Mouse (Mus musculus) spleen, postnatal 4 days (tissue): ENCODE measurements at regions not wholly inside any gene's neighbourhood (a gene's known extent, or its start where the extent isn't known, plus 50 kb on each side); places are given as distances from the start of the nearest gene placed in this dataset.

Experiments used
- DNase-seq, 2 experiments: peaks; one replicate each; pipeline ENCODE4 v3.0.0; 2022; ENCODE audit warnings: low spot score in 2 of 2

DNA sequence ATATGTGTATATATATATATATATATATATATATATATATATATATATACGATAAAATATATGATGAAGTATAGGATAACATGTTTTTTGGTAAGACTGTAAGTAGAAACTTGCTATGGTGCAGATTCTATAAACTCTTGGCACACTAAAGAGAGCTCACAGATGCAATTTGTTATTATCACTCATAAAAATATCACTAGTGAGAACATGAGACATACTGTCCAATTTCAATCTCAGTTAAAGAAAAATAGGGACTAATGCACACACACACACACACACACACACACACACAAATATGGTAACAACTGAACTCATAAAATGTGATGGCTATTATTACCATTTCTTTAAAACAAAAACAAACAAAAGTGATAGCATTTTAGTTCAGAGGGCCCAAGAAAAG, 292.0 kb downstream of the Cd47 start:
- no peak for DNase-seq

DNA sequence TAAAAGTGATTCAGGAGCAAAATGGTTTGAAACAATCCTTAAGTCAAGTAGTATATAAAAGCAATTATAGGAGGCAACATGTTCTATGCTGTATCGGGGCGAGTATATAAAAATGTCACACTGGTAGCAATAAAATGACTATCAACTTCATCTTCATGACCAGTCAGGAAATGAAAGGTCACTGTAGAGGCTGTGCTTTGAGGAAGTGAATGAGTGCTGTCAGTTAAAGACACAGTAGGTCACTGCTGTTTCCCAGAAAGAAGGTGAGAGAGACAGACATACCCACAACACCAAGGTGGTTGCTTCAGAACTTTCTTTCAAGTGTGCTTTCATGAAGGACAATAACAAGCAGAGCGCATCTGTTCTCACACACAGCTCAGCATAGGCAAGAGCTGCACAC, 292.4 kb downstream of the Cd47 start:
- DNase-seq: no peak

DNA sequence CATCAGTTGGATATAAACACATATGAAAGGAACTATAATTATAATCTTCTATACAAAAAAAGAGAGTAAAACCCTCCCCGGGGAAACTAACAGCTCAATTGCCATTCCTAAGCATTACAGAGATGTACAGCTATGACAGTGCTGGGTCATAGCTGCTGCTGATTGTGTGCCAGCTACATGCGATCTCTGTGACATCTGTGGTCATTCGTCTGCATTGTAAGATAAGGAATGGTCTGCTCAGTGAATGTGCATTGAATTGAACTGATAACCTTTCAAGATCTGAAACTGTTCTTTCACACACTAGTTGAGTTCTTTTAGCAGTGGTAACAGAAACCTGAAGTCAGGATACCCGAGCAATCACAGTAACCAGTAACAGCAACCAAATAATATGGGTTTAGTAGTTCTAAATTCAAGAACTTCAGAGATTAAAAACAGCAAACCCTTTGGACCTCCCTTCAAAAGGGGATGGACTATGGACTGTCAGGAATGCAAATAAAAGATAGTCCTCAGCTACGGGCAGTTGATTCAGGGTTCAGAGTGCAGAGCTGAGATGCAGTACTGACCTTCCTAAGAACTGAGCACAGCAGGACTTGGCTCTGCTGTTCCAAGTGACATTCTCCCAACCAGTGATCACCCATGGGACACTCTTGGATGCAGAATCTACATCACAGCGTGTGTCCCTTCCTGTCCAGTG, 295.7 kb downstream of the Cd47 start:
- DNase-seq: peak in 1 of 2 experiments; percentile 13

DNA sequence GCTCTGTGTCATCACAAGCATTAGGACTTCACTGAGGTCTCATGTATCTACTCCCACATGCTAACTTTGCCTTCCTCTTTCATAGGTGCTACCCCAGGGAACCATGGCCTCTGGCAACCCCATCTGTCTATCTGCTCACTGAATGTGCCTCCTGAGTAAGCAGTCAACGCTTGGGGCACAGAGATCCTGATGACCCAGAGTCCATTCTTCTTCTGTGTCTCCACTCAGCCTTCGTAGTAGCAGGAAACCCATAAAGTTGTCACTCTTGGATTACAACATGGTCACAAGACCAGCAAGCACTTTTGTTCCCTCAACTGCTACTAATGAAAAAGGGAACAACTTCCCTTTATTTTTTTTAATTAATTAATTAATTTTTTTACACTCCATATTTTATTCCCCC, 296.2 kb downstream of the Cd47 start:
- no peak for DNase-seq

DNA sequence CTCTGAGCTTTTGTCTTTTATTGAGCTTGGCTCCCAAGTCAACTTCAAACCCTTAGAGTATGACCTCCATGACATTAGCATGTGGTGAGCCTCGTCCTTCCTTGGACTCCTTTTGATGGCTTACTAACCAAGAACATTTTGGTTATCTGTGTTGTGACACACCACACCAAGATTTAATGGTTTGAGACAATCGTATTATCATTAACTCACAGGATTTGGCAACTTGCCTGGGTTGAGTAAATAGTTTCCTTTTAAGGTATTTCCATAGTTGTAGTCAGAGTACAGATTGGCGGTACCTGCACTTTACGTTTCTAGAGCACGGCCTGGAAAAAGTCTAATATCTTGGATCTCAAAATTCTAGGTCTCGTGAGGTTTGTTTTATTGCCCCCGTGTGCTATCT, 303.0 kb downstream of the Cd47 start:
- DNase-seq: no peak

DNA sequence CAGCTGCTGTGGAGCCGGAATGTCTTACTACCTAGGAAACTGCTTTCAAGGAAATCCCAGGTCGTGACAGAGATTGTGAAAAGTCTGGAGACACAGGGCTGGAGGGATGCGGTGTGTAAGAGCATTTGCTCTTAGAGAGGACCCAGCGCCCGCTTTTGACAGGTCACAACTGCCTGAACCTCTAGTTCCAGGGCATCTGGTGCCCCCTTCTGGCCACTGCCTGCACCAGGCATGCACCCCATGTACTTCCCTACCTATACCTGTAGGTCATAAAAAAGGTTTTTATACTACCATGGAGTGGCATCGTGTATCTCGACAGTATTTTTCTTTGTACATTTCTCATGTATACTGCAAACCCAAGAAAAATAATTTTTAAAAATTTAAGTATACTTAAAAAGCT, 314.0 kb downstream of the Bbx start:
- DNase-seq: peak; percentile 15 to 61

DNA sequence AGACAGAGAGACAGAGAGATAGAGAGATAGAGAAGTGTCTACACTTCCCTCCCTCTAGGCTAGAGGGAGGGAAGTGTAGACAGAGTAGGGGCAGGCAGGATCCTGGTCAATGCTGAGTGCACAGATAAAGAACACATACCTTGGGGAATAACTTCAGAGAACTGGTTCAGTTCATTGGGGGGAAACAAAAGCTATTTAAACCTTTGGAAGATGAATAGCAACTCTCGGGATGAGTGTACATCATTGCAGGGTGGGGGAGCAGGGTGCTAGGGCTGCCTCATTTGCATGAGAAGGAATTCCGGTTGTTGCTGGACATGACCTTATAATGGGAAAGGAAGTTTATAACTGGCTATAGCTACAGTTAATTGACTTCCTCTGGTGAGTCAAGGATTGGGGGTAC, 309.7 kb downstream of the Bbx start:
- no peak for DNase-seq

DNA sequence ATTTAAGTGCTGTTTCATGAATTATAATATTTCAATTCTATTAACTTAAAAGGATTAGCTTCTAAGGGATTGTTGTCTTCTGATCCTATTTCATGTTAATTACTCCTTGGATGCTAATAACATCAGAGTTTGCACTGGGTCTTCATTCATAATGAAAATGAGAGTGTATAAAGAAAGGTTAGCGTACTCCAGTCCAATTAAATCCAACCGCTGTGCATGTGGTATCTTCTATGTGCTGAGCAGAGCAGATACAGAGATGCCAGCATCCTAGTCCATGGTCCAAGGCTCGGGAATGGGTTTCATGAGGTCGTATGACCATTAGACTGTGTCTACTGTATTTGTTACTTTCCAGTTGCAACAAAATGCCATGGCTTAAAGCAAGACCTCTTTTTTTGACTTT, 307.5 kb downstream of the Bbx start:
- DNase-seq: peak in 1 of 2 experiments; percentile 7

DNA sequence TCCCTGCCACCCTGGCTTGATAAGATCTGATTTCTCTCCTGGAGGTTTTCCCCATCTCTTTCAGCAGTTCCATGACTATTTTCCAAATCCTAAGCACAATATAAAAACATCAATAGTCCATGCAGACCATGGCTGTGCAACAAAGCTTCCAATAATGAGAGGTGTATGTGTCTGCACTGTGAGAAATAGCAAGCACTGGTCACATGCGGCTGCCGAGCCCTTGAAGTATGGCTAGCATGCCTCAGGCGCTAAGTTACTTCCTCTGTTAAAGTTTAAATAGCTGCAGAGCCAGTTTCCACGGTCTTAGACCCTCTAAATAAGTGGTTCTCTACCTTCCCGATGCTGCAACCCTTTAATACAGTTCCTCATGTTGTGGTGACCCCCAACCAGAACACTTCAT, 306.6 kb downstream of the Bbx start:
- peak in 1 of 2 experiments; percentile 21 for DNase-seq

DNA sequence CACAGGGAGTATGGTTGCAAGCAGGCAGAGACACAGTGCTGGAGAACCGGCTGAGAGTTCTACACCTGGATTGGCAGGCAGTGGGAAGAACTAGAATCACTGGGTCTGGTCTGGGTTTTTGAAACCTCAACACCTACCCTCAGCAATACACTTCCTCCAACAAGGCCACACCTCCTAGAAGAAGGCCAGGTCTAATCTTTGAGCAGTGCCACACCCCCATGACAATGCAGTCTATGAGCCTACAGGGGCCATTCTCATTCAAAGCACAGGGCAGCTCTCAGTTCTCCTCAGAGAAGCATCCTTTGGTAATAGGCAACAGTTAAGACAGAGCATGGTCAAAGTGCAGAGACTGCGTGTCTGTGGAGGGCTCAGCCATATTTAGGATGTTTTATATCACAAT, 300.8 kb downstream of the Bbx start:
- no peak for DNase-seq
